Mouse (Mus musculus): ENCODE data around the gene Pcgf3.
A peak's percentile ranks its signal among the peaks of the same experiment; 100 is the strongest.

The Pcgf3 gene

DNA sequence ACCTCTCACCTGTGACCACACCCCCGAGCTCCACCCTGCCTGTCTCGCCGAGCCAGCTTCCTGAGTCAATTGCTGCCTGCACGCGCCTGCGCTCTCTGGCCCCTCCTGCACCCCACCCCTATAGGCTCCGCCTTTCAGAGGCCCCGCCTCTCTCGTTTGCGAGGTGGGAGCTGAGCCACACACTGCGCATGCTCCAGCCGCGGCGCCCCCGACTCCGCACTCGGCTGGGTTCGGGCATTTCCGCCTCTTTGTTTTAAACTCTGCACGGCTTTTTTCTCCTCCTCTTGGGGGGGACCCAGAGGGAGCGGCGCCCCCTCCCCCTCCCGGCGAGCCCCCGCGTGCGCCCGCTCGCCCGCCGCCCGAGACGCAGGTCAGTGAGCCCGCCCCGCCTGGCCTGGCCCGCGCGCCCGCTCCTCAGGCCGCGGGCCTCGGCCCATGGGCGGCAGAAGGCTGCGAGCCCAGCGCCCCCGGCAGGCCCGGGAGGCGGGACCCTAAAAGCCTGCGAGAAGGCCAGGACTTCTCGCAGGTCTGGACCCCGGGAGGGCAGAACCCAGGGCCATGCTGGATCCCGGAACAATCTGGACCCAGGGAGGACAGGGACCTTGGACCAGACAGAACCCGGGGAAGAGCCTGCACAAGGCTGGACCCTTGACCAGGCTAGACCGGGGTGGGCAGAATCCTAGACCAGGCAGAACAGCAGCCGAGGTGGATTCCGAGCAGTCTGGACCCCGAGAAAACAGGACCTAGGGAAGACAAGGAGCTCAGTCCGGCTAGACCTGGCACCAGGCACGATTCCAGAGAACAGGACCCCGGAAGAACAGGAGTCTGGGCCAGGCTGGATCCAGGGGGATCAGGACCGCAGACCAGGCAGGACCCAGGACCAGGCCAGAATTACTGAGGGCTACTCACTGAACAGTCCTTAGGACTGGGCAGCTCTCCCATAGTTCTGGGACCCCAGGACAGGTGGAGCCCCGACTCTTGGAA, at the start of gene Pcgf3:
TSS of gene Pcgf3 (plus strand) at position 151 of the 984 bp plus-strand sequence.
- DNase-seq (ENCODE audit: low read depth), result peak; percentile 95

- DNase-seq (ENCODE audit: low read depth), result peak; percentile 27
Measured at GRCm38 (mm10) chr5:108414711-108415110, 46.3 kb upstream of the Pcgf3 start.

- no peak for DNase-seq (ENCODE audit: low read depth)
Measured at GRCm38 (mm10) chr5:108422741-108423140, 38.3 kb upstream of the Pcgf3 start.

DNA sequence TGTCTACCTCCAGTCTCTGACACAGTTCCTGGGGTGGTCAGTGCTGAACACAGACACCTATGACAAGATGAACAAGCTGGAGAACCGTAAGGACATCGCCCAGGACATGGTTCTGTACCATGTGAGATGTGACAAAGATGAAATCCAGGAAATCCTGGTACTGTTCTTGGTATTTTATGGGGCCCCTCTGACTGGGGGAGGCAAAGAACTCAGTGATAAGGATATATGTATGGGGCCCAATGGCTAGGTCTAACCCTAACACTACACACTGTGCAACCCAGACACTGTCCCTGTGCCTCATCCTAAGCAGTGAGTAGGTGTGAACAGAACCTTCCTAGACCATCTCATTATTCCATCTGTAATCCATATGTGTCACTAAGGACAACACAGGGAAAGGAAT, 37.6 kb upstream of the Pcgf3 start:
- no peak for DNase-seq (ENCODE audit: low read depth)

DNA sequence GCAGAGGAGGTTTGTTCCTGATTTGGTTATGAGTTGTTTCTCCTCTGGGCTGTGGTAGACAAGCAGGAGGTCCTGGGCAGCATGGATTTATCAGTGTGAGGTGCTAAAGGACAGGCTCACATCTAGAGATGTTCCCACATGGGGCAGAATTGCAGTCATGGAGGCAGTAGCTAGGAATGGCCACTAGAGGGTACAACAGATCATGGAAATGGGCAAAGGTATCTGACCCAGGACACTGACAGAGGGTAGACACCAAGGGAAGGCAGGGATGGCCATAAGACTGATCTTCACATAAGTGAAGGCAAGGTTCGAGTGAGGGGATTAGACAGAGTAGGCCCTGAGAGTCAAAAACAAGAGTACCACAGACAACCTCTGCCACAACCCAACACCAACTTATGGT, 33.8 kb upstream of the Pcgf3 start:
- peak; percentile 72 for DNase-seq (ENCODE audit: low read depth)

GRCm38 (mm10) chr5:108431196-108431595, 29.8 kb upstream of the Pcgf3 start:
- DNase-seq (ENCODE audit: low read depth), result no peak

DNA sequence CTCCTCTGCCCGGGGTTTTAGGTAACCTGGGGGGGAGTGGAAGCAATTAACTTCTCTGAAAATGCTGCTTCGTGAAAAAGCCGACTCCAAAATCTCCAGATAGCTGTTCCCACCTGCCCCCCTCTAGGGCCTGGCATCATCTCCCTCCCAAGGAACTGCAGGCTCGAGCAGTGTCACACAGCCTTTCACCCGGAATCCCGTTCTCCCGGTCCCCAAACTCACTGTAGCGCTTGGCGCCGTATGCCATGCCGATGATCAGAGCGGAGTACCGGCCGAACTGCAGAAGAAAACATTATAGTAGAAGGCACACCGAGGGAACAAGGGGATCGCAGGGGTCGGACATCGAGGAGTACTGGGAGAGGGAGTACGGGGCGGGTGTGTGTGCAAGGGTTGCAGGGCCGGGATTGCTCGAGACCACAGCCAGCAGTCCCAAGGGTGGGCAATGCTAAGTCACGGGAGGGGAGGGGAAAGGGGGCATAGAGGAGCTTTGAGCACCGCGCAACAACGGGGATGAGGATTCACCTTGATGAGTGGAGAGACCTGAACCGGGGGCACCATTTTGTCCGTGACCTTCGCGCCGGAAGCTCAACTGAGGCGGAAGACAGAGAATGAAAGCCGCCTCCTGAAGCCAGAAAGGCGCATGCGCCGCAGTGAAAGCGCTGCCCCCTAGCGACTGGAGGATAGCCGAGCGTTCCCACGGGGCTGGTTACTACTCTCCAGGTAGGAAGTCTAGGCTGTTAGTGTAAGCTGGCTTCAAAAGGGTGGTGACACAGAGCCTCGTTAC, 27.0 kb upstream of the Pcgf3 start, which contains the start of gene Atp5k:
TSS of gene Atp5k (minus strand) at position 645 of the 784 bp plus-strand sequence.
- peak; percentile 90 for DNase-seq (ENCODE audit: low read depth)

- DNase-seq (ENCODE audit: low read depth), result no peak
Measured at GRCm38 (mm10) chr5:108436101-108436500, 24.9 kb upstream of the Pcgf3 start.

DNA sequence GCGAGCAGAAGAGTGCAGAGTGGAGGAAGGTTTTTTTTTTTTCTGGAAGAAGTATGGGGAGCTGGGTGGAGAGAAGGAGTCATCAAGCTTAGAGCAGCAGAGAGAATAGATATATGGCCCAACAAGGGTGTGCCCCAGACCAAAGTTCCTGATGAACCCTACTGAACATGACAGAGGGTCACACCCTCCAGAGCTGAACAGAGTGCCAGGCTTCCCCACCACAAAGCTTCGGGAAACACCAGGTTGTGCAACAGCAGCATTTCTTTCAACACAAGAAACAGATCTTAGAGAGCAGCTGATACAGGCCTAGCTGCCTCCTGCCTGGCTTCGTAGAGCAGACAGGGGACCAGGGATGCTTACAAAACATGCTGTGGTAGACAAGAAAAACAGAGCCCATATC, 14.1 kb upstream of the Pcgf3 start:
- DNase-seq (ENCODE audit: low read depth), result peak; percentile 68

DNA sequence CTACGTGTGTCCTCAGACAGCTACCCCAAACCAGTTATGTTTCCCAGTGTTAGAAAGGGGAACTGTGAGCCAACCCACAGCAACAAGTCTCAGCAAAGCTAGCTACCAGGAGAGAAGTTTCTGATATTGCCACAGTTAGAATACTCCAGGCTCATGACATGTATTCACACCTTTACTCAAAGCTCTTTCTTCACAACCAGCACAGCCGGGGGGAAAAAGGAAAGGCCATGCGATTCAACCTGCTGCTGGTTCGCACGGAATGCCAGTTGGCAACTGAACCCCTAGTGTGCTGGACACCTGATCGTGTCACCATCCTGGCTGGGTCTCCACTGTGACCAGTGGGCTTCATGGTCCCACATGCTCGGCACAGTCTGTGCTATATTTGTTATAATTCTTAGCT, 13.2 kb upstream of the Pcgf3 start:
- no peak for DNase-seq (ENCODE audit: low read depth)

- DNase-seq (ENCODE audit: low read depth), result no peak
Measured at GRCm38 (mm10) chr5:108448785-108449668, 12.0 kb upstream of the Pcgf3 start, which contains the start of gene Mfsd7a. Mfsd7a (minus strand) TSS chr5:108448891.

- no peak for DNase-seq (ENCODE audit: low read depth)
Measured at GRCm38 (mm10) chr5:108450837-108451540, 10.0 kb upstream of the Pcgf3 start.

DNA sequence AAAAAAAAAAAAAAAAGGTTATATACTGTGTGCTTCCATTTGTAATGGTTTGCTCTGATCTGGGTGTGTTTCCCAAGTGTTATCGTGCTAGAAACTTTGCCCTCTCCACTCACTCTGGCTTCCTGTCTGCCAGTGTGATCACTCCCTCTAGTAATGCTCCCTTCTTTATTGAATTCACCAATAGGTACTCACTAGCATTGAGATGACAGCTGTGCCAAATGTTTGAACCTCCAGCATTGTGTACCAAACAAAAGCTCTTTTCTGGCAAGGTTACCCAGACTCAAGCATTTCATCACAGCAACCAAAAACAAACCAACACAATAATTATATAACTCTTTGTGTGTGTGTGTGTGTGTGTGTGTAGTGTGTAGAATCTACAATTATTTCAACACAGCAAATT, 9.4 kb upstream of the Pcgf3 start:
- DNase-seq (ENCODE audit: low read depth), result no peak

GRCm38 (mm10) chr5:108452422-108452821, 8.6 kb upstream of the Pcgf3 start:
- no peak for DNase-seq (ENCODE audit: low read depth)

- DNase-seq (ENCODE audit: low read depth), result no peak
Measured at GRCm38 (mm10) chr5:108454094-108454493, 6.9 kb upstream of the Pcgf3 start.

- DNase-seq (ENCODE audit: low read depth), result no peak
Measured at GRCm38 (mm10) chr5:108458706-108459105, 2.3 kb upstream of the Pcgf3 start.

DNA sequence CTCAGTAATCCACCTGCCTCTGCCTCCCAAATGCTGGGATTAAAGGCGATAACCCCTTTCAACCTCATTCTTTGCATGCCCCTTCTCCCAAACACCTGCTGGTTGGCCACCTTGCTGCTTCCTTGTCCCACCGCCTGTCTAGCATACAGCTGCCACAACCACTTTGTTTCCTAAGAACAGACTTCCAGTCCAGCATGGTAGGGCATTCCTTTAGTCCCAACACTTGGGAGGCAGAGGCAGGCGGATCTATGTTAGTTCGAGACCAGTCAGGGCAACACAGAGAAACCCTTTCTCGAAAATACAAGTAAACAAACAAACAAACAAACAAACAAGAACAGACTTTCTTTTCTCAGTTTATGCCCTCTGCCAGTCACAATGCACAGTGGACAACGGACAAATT, 571 bp upstream of the Pcgf3 start:
- DNase-seq (ENCODE audit: low read depth), result no peak

GRCm38 (mm10) chr5:108462446-108462845, 1.4 kb downstream of the Pcgf3 start:
- DNase-seq (ENCODE audit: low read depth), result no peak

- no peak for DNase-seq (ENCODE audit: low read depth)
Measured at GRCm38 (mm10) chr5:108465131-108465891, 4.3 kb downstream of the Pcgf3 start.

DNA sequence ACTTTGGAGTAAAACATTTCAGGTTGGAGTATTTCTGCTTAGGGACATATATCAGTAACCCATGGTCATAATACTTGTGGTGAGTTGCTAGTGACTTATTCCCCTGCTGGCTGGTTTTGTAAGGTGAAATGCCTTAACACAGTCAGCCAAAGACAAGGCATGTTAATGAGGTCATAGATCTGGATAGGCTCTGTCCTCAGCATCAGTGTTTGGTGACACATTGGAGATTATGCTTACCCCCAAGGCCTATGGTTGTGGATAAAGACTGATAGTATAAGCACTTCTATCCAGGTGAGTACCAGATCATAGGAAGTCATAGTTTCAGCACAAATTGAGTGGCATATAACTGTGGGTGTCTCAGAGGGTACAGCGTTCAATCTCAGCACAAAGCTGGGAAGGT, 5.6 kb downstream of the Pcgf3 start:
- peak; percentile 21 for DNase-seq (ENCODE audit: low read depth)
